Mouse (Mus musculus) MEL (cell line): Measurements from ENCODE around the gene Clec12a. TPM values are rescaled to one million over a fixed set of nuclear protein-coding genes. Genes with fewer than 3 reads are reported as not detected.

ENCODE experiments used
- DNase-seq: peaks from one replicate; pipeline ENCODE4 v3.0.0; 2011; ENCODE audit warnings: low read depth, low spot score
- H3K27ac ChIP-seq: 2 replicates; pipeline ENCODE4 v1.5.1; 2012; ENCODE audit warnings: low read depth, mild to moderate bottlenecking, control low read depth, low read length, moderate library complexity; ENCODE audit not compliant: control insufficient read depth
- H3K27me3 ChIP-seq, 2 experiments: fragments of 150-350 bp in 1 of 2; sonication (generic) in 1 of 2; 2 replicates each; pipeline ENCODE4 v1.6.1; 2012; ENCODE audit warnings: low read length in 2 of 2, mild to moderate bottlenecking in 2 of 2, improper control_type of control experiment in 1 of 2, moderate library complexity in 1 of 2; ENCODE audit not compliant: insufficient read depth in 2 of 2, control insufficient read depth in 1 of 2
- H3K36me3 ChIP-seq, 2 experiments: 2 replicates each; pipeline ENCODE4 v1.6.1; 2012 to 2014; ENCODE audit warnings: low read length in 2 of 2, improper control_type of control experiment in 1 of 2, inconsistent platforms in 1 of 2, mild to moderate bottlenecking in 1 of 2; ENCODE audit not compliant: insufficient read depth in 2 of 2, control insufficient read depth in 1 of 2
- H3K4me1 ChIP-seq, 2 experiments: fragments of 150-350 bp in 1 of 2; sonication (generic) in 1 of 2; 2 replicates each; pipeline ENCODE4 v1.6.1; 2012; ENCODE audit warnings: low read length in 2 of 2, improper control_type of control experiment in 1 of 2, mild to moderate bottlenecking in 1 of 2; ENCODE audit not compliant: insufficient read depth in 2 of 2, control insufficient read depth in 1 of 2
- H3K4me3 ChIP-seq, 2 experiments: fragments of 150-350 bp in 1 of 2; sonication (generic) in 1 of 2; 2 replicates each; pipeline ENCODE4 v1.5.1; 2012; ENCODE audit warnings: low read depth in 2 of 2, low read length in 2 of 2, mild to moderate bottlenecking in 2 of 2, moderate library complexity in 2 of 2, control low read depth in 1 of 2, improper control_type of control experiment in 1 of 2; ENCODE audit not compliant: control insufficient read depth in 1 of 2, insufficient read depth in 1 of 2
- H3K79me2 ChIP-seq: 2 replicates; pipeline ENCODE4 v1.6.1; 2012; ENCODE audit warnings: mild to moderate bottlenecking, low read length, moderate library complexity; ENCODE audit not compliant: control insufficient read depth, poor library complexity, insufficient read depth
- H3K9ac ChIP-seq: 2 replicates; pipeline ENCODE4 v1.6.1; 2012; ENCODE audit warnings: low read depth, mild to moderate bottlenecking, control low read depth, low read length, moderate library complexity; ENCODE audit not compliant: control insufficient read depth, poor library complexity, severe bottlenecking
- H3K9me3 ChIP-seq: fragments of 150-350 bp; sonication (generic); replicated peaks from 2 replicates; pipeline ENCODE4 v1.6.1; 2012; ENCODE audit warnings: mild to moderate bottlenecking, low read length, improper control_type of control experiment, moderate library complexity; ENCODE audit not compliant: insufficient read depth
- E2F4 ChIP-seq: IDR thresholded peaks from 2 replicates; pipeline ENCODE4 v1.6.1; 2011; ENCODE audit warnings: low read depth, low read length, improper control_type of control experiment, borderline replicate concordance
- GABPA ChIP-seq: IDR thresholded peaks from 2 replicates; pipeline ENCODE4 v1.6.1; 2012; ENCODE audit warnings: low read depth, mild to moderate bottlenecking, inconsistent platforms, low read length, improper control_type of control experiment, moderate library complexity
- HCFC1 ChIP-seq: IDR thresholded peaks from 2 replicates; pipeline ENCODE4 v1.6.1; 2012; ENCODE audit warnings: low read depth, mild to moderate bottlenecking, inconsistent platforms, low read length, improper control_type of control experiment, moderate library complexity
- JUND ChIP-seq: IDR thresholded peaks from 2 replicates; pipeline ENCODE4 v1.6.1; 2011; ENCODE audit warnings: low read depth, mild to moderate bottlenecking, improper control_type of control experiment, low read length
- KAT2A ChIP-seq: conservative IDR thresholded peaks from 2 replicates; pipeline ENCODE4 v1.6.1; 2012; ENCODE audit warnings: low read depth, low read length, improper control_type of control experiment, inconsistent platforms
- MAX ChIP-seq: IDR thresholded peaks from 2 replicates; pipeline ENCODE4 v1.6.1; 2011; ENCODE audit warnings: low read length, improper control_type of control experiment
- MEF2A ChIP-seq: IDR thresholded peaks from 2 replicates; pipeline ENCODE4 v1.6.1; 2014; ENCODE audit warnings: low read depth, mild to moderate bottlenecking, inconsistent platforms, low read length, improper control_type of control experiment; ENCODE audit not compliant: poor library complexity, insufficient replicate concordance, severe bottlenecking; ENCODE audit errors: extremely low read depth
- MYB ChIP-seq: IDR thresholded peaks from 2 replicates; pipeline ENCODE4 v1.6.1; 2011; ENCODE audit warnings: mild to moderate bottlenecking, low read depth, low read length, improper control_type of control experiment
- NELFE ChIP-seq: IDR thresholded peaks from 2 replicates; pipeline ENCODE4 v1.6.1; 2011; ENCODE audit warnings: low read depth, low read length, improper control_type of control experiment
- NRF1 ChIP-seq: IDR thresholded peaks from 2 replicates; pipeline ENCODE4 v1.6.1; 2014; ENCODE audit warnings: low read depth, mild to moderate bottlenecking, inconsistent platforms, low read length, improper control_type of control experiment, moderate library complexity; ENCODE audit not compliant: poor library complexity, insufficient read depth, severe bottlenecking
- POLR2A ChIP-seq, 2 experiments: IDR thresholded peaks; 2 replicates each; pipeline ENCODE4 v1.6.1; 2011 to 2012; ENCODE audit warnings: low read length in 2 of 2, mild to moderate bottlenecking in 2 of 2, control low read depth in 1 of 2, improper control_type of control experiment in 1 of 2, low read depth in 1 of 2, moderate library complexity in 1 of 2; ENCODE audit not compliant: control insufficient read depth in 1 of 2, insufficient read depth in 1 of 2, poor library complexity in 1 of 2
- POLR2AphosphoS5 ChIP-seq: IDR thresholded peaks from 2 replicates; pipeline ENCODE4 v1.6.1; 2012; ENCODE audit warnings: low read depth, borderline replicate concordance, mild to moderate bottlenecking, inconsistent platforms, low read length, moderate library complexity, mixed read lengths
- RAD21 ChIP-seq: IDR thresholded peaks from 2 replicates; pipeline ENCODE4 v1.6.1; 2011; ENCODE audit warnings: mild to moderate bottlenecking, low read depth, low read length, improper control_type of control experiment
- RCOR1 ChIP-seq: IDR thresholded peaks from 2 replicates; pipeline ENCODE4 v1.6.1; 2012; ENCODE audit warnings: low read depth, mild to moderate bottlenecking, inconsistent platforms, low read length, improper control_type of control experiment
- SIN3A ChIP-seq: IDR thresholded peaks from 2 replicates; pipeline ENCODE4 v1.6.1; 2012; ENCODE audit warnings: low read length, improper control_type of control experiment, inconsistent platforms
- SMC3 ChIP-seq: IDR thresholded peaks from 2 replicates; pipeline ENCODE4 v1.6.1; 2011; ENCODE audit warnings: low read depth, low read length, improper control_type of control experiment
- TAL1 ChIP-seq: IDR thresholded peaks from 2 replicates; pipeline ENCODE4 v1.6.1; 2012; ENCODE audit warnings: mild to moderate bottlenecking, inconsistent platforms, low read length, moderate library complexity, mixed read lengths
- TBP ChIP-seq: IDR thresholded peaks from 2 replicates; pipeline ENCODE4 v1.8.0; 2011; ENCODE audit warnings: low read depth, low read length, improper control_type of control experiment
- TCF12 ChIP-seq: IDR thresholded peaks from 2 replicates; pipeline ENCODE4 v1.6.1; 2014; ENCODE audit warnings: low read depth, mild to moderate bottlenecking, inconsistent platforms, low read length, improper control_type of control experiment, moderate library complexity
- USF1 ChIP-seq: IDR thresholded peaks from 2 replicates; pipeline ENCODE4 v1.6.1; 2014; ENCODE audit warnings: low read depth, mild to moderate bottlenecking, inconsistent platforms, low read length, improper control_type of control experiment, moderate library complexity
- ZKSCAN1 ChIP-seq: IDR thresholded peaks from 2 replicates; pipeline ENCODE4 v1.6.1; 2012; ENCODE audit warnings: low read depth, mild to moderate bottlenecking, inconsistent platforms, low read length, improper control_type of control experiment, moderate library complexity
- ZMIZ1 ChIP-seq: IDR thresholded peaks from 2 replicates; pipeline ENCODE4 v1.6.1; 2012; ENCODE audit warnings: low read depth, mild to moderate bottlenecking, inconsistent platforms, low read length, improper control_type of control experiment, moderate library complexity
- ZNF384 ChIP-seq: IDR thresholded peaks from 2 replicates; pipeline ENCODE4 v1.6.1; 2012; ENCODE audit warnings: low read depth, mild to moderate bottlenecking, inconsistent platforms, low read length, improper control_type of control experiment
- polyA plus RNA-seq, 2 experiments: library from polyadenylated mRNA; stranded (reverse) in 1 of 2; unstranded in 1 of 2; fragments of >175 nt in 1 of 2; fragments of >200 nt in 1 of 2; gene quantifications; 2 replicates each; pipeline versions ENCODE4 v1.2.1 to v1.2.4; 2012; ENCODE audit warnings: low replicate concordance in 2 of 2, low read depth in 1 of 2; ENCODE audit not compliant: insufficient read length in 2 of 2, insufficient read depth in 1 of 2, missing spikeins in 1 of 2
- total RNA-seq: library from RNA; depleted of rRNA; stranded (reverse); fragments of 300-350 nt; gene quantifications from 2 replicates; pipeline ENCODE4 v1.2.3, GENCODE M21; 2012

Clec12a gene
- total and polyA plus RNA-seq, 3 experiments = not detected

DNA sequence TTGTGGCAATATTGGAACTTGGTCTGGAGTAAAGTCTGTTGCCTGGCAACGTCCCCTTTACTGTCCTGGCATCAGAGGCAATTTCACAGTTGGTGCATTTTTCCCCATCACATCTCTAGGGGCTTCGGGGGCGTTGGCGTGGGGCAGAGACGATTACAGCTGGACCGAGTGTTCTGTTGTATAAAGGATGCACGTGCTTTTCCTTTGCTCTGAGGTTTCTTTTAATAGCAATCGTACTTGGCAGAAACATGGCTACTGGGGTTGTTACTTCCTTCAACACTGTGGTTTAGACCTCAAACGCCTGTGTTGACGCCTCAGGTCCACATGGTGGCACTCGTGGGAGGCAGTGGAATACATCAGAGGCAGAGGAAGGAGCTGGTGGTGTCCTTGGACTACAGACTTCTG is 8.8 kb upstream of the Clec12a start (continued):
- TF ChIP-seq NRF1 (no peak), MAX (peak; percentile 80), KAT2A (no peak), USF1 (no peak), HCFC1 (0 out of 2 replicates have a peak, but pooled peaks have one; percentile 17), ZNF384 (no peak), POLR2A (IDR thresholded peaks at IDR 0.05; ENCODE audit: control insufficient read depth in 1 of 2, insufficient read depth in 1 of 2, low read depth in 1 of 2, low read length in 2 of 2, poor library complexity in 1 of 2) (no peak), RAD21 (peak; percentile 70), ZKSCAN1 (no peak), TCF12 (no peak), JUND (no peak), RCOR1 (no peak), ZMIZ1 (no peak), MEF2A (no peak), SMC3 (peak; percentile 92), TBP (no peak), TAL1 (no peak), SIN3A (no peak), NELFE (no peak), MYB (no peak)

DNA sequence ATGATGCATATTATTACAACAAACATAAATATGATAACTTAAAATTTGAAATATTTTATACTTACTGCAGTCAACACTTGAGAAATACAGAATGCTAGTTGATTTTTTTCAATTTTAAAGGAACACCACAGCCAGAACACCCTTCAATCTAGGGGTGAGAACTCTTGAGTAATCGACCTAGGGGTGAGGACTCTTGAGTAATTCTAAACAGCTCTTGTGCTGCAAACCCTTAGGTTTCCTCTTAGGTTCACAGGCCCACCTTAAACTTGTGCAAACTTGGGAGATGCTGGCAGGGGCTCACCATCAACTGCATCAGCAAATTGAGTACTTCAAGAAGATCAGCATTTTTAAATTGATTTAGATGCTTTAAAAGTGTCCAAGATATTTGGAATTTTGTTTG is 4.7 kb upstream of the Clec12a start:
- Histone ChIP-seq H3K36me3 (no peaks in the 10 kb centered on the region), H3K4me1 (no peaks in the 10 kb centered on the region), H3K27ac (no peak overlapping the region), H3K4me3 (no peak overlapping the region), H3K27me3 (peaks cover 0 to under 1% of the 10 kb centered on the region in 2 experiments; a peak in 1 of 4 replicates), H3K9ac (no peak overlapping the region), H3K79me2 (no peaks in the 10 kb centered on the region), H3K9me3 (no peaks in the 10 kb centered on the region)
- no peak for TF ChIP-seq USF1
- TF ChIP-seq POLR2AphosphoS5 = no peak
- TF ChIP-seq GABPA = no peak
- no peak for TF ChIP-seq MEF2A
- no peak for TF ChIP-seq E2F4
- DNase-seq = no peak
